Mouse (Mus musculus): ENCODE results near the gene Pde4b. TPM values are rescaled to one million over a fixed set of nuclear protein-coding genes. Genes with fewer than 3 reads are reported as not detected.

Gene Pde4b
- polyA plus RNA-seq, 1 experiment = 14.3 TPM

DNA sequence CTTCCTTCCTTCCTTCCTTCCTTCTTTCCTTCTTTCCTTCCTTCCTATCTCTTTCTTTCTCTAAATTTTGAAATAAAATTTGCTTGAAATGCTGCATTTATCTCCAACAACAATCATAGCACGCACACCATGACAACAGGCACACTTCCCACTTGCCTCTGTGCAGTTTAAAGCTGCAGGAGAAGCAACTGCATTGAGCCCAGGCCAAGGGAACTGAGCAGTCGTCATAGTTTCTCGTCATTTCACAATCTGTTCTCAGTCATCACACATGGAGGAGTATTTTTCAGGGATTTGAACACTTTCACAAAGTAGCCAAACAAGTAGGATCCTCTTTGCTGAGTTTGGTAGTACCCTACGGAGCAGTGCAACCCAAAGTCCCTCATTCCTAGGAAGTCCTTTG is 188.4 kb downstream of the Pde4b start:
- 87% methylated on average over 4 of the region's 4 CpGs for whole genome bisulfite sequencing
- DNase-seq (ENCODE audit: low read depth in 1 of 2, low spot score in 2 of 2) = no peak
- Histone ChIP-seq H3K27me3 (ENCODE audit: control insufficient read depth, insufficient read depth, low read length) (no peaks in the 10 kb centered on the region), H3K4me3 (ENCODE audit: extremely low read depth, insufficient read depth, insufficient read length) (no peak overlapping the region), H3K36me3 (ENCODE audit: control insufficient read depth, insufficient read depth, low read length) (no peaks in the 10 kb centered on the region), H3K27ac (ENCODE audit: insufficient read depth, low read length) (no peak overlapping the region), H3K4me1 (ENCODE audit: control insufficient read depth, insufficient read depth, insufficient read length) (no peaks in the 10 kb centered on the region; the same call in 1 of the 2 replicates)
- TF ChIP-seq POLR2A (IDR thresholded peaks at IDR 0.05; ENCODE audit: low read depth, low read length) (no peak), CTCF (IDR thresholded peaks at IDR 0.05; ENCODE audit: extremely low read depth, insufficient read depth, insufficient read length, insufficient replicate concordance) (no peak)

DNA sequence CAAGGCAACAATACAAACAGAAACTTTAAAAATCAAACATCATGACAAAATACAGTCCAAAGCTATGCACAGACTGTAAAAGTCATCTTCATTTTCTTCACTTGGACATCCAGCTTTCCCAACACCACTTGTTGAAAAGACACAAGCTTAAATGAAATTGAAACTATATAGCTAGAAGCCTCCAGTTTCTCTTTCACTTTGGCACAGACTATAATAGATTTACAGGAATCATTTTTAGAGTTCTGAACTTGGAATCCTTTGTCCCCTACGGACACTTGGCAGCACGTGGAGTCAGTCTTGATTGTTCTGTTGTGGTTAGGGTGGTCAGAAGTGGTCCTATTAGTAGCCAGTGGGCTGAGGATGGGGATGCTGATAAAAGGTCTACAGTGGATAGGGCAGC is 191.6 kb downstream of the Pde4b start:
- Histone ChIP-seq H3K4me1 (ENCODE audit: control insufficient read depth, insufficient read depth, insufficient read length) (no peaks in the 10 kb centered on the region; the same call in 1 of the 2 replicates), H3K27ac (ENCODE audit: insufficient read depth, low read length) (no peak overlapping the region), H3K4me3 (ENCODE audit: extremely low read depth, insufficient read depth, insufficient read length) (no peak overlapping the region), H3K36me3 (ENCODE audit: control insufficient read depth, insufficient read depth, low read length) (no peaks in the 10 kb centered on the region), H3K27me3 (ENCODE audit: control insufficient read depth, insufficient read depth, low read length) (no peaks in the 10 kb centered on the region)
- 65% methylated on average over 2 of the region's 2 CpGs for WGBS
- no peak for DNase-seq (ENCODE audit: low read depth in 1 of 2, low spot score in 2 of 2)
- TF ChIP-seq POLR2A (IDR thresholded peaks at IDR 0.05; ENCODE audit: low read depth, low read length) (no peak), CTCF (IDR thresholded peaks at IDR 0.05; ENCODE audit: extremely low read depth, insufficient read depth, insufficient read length, insufficient replicate concordance) (no peak)

DNA sequence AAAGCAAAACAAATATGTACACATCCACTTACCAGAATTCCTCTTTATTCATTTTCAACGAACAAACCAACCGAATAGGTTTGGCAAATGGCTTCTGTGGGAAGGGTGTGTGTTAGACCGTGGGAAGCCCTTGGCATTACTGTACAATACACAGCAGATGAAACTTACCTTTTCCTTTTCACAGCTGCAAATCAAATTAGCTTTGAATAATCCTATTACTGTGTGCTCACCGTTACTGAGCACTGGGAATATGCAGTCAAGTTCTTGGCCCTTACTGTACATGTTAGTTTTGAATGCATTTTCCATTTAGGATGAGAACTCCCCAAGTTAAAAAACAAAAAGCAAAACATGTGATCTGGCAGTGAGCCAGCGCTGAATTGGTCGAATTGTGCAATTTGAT is 199.8 kb downstream of the Pde4b start:
- Histone ChIP-seq H3K4me3 (ENCODE audit: extremely low read depth, insufficient read depth, insufficient read length) (no peak overlapping the region), H3K27ac (ENCODE audit: insufficient read depth, low read length) (no peak overlapping the region), H3K27me3 (ENCODE audit: control insufficient read depth, insufficient read depth, low read length) (no peaks in the 10 kb centered on the region), H3K36me3 (ENCODE audit: control insufficient read depth, insufficient read depth, low read length) (no peaks in the 10 kb centered on the region), H3K4me1 (ENCODE audit: control insufficient read depth, insufficient read depth, insufficient read length) (no peaks in the 10 kb centered on the region; the same call in 1 of the 2 replicates)
- 80% methylated on average over 6 of the region's 6 CpGs for WGBS
- no peak for DNase-seq (ENCODE audit: low read depth in 1 of 2, low spot score in 2 of 2)
- no peak for TF ChIP-seq POLR2A (IDR thresholded peaks at IDR 0.05; ENCODE audit: low read depth, low read length)
- no peak for TF ChIP-seq CTCF (IDR thresholded peaks at IDR 0.05; ENCODE audit: extremely low read depth, insufficient read depth, insufficient read length, insufficient replicate concordance)

DNA sequence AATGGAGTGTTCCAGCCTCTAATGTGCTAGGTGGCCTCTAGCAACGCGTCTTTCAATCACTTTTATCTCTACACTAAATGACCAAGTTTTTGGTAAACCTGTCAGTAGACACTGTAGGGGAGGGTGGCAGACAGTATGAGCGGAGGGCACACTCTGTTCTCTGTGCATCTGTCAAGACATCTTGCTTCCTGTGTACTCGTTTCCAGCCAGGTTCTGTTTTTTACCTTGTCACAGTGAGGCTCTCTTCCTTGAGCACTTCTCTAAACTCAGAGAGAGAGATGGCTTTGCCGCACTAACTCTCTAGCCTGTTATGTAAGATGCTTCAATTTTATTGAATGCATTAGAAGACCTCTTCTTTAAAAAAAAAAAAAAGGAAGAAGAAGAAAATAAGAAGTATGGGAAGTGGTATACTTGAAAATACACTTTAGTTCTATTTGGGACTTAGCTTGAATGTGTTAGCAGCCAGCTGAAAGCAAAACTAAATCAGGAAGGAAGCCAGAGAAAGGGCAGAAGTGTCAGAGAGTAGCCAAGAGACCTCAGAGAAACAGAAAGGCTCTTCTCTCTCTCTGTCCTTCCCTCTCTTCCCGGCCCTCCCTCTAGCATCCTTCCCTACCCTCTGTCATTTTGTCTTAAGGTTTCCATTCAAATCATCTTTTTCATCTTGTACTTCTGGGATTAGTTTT is 202.8 kb downstream of the Pde4b start:
- TF ChIP-seq POLR2A (IDR thresholded peaks at IDR 0.05; ENCODE audit: low read depth, low read length) = no peak
- no peak for TF ChIP-seq CTCF (IDR thresholded peaks at IDR 0.05; ENCODE audit: extremely low read depth, insufficient read depth, insufficient read length, insufficient replicate concordance)
- no peak for DNase-seq (ENCODE audit: low read depth in 1 of 2, low spot score in 2 of 2)
- H3K4me3 ChIP-seq (ENCODE audit: extremely low read depth, insufficient read depth, insufficient read length) = no peak overlapping the region
- H3K27me3 ChIP-seq (ENCODE audit: control insufficient read depth, insufficient read depth, low read length) = no peaks in the 10 kb centered on the region
- H3K36me3 ChIP-seq (ENCODE audit: control insufficient read depth, insufficient read depth, low read length) = no peaks in the 10 kb centered on the region
- H3K4me1 ChIP-seq (ENCODE audit: control insufficient read depth, insufficient read depth, insufficient read length) = no peaks in the 10 kb centered on the region; the same call in 1 of the 2 replicates
- H3K27ac ChIP-seq (ENCODE audit: insufficient read depth, low read length) = no peak overlapping the region
- WGBS = 16% methylated on average over 6 of the region's 6 CpGs

DNA sequence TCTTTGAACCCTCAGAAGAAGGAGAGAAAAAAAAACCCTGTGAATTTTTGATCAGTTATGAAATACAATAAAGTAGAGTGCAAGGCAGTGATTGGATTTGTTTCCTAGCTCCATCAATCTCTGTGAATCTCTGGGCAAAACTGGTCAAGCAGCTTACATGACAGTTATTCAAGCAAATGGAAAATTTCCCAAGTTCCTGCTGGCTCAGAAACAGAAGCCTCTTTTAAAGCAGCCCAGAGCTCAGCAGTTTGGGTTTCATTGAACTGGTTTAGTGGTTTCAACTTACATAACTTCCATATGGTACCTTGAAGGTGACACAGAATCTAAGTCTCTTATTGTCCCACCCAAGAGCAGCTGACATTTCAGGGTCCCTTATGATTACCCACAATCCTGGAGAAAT is 210.2 kb downstream of the Pde4b start:
- Histone ChIP-seq H3K4me1 (ENCODE audit: control insufficient read depth, insufficient read depth, insufficient read length) (no peaks in the 10 kb centered on the region), H3K27ac (ENCODE audit: insufficient read depth, low read length) (no peak overlapping the region), H3K36me3 (ENCODE audit: control insufficient read depth, insufficient read depth, low read length) (no peaks in the 10 kb centered on the region), H3K4me3 (ENCODE audit: extremely low read depth, insufficient read depth, insufficient read length) (no peak overlapping the region), H3K27me3 (ENCODE audit: control insufficient read depth, insufficient read depth, low read length) (no peaks in the 10 kb centered on the region)
- TF ChIP-seq CTCF (IDR thresholded peaks at IDR 0.05; ENCODE audit: extremely low read depth, insufficient read depth, insufficient read length, insufficient replicate concordance) (no peak), POLR2A (IDR thresholded peaks at IDR 0.05; ENCODE audit: low read depth, low read length) (no peak)
- no peak for DNase-seq (ENCODE audit: low read depth in 1 of 2, low spot score in 2 of 2)

DNA sequence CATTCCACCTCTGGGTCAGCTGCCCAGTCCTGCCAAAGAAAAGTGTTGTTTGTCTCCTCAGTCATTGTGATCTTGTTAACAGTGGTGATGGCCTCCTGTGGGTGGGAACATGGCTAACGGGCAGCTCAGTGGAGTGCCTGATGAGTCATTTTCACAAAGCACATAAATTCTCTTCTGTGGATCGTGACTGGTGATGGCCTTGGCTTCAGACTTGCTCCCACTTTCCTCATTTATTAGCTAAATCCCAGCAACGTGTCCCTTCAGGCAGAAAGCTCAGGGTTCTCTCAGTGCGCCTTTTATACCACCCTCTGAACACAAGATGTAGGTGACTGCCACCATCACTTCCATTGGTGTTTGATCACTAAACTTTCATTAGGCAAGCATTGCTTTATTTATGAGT is 215.2 kb downstream of the Pde4b start:
- TF ChIP-seq POLR2A (IDR thresholded peaks at IDR 0.05; ENCODE audit: low read depth, low read length) (no peak), CTCF (IDR thresholded peaks at IDR 0.05; ENCODE audit: extremely low read depth, insufficient read depth, insufficient read length, insufficient replicate concordance) (no peak)
- Histone ChIP-seq H3K4me3 (ENCODE audit: extremely low read depth, insufficient read depth, insufficient read length) (no peak overlapping the region), H3K36me3 (ENCODE audit: control insufficient read depth, insufficient read depth, low read length) (no peaks in the 10 kb centered on the region), H3K4me1 (ENCODE audit: control insufficient read depth, insufficient read depth, insufficient read length) (no peaks in the 10 kb centered on the region), H3K27me3 (ENCODE audit: control insufficient read depth, insufficient read depth, low read length) (no peaks in the 10 kb centered on the region), H3K27ac (ENCODE audit: insufficient read depth, low read length) (no peak overlapping the region)
- WGBS = 81% methylated on average over 4 of the region's 4 CpGs
- no peak for DNase-seq (ENCODE audit: low read depth in 1 of 2, low spot score in 2 of 2)

DNA sequence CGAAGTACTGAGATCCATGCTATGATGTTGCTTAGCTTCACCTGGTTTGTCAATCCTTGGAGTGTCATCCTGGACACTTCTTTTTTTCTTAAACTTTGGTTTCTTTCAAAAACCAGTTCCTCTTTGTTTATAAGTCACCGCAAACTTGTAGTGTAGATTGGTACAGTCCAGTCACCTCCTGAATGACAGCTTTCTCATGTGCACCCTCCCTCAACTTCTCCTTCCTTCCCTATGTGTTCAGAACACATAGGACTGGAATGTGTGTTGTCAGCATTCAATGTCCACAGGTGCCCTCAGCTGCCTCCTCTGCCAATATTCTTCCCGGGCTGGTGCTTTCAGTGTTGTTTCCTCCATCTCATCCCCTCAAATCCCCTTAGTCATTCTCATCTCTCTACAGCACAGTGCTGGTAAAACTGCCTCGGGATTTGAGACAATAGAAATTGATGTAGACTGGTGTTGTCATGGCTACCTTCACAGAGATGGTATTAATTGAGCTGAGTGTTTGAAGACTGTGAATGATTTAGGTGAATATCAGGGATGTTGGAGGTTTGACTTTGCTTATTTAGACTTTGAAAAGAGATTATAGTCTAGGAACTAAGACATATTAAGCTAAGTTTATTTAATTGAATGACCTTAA is 220.4 kb downstream of the Pde4b start:
- WGBS = 40% methylated on average over 4 of the region's 4 CpGs
- no peak for DNase-seq (ENCODE audit: low read depth in 1 of 2, low spot score in 2 of 2)
- TF ChIP-seq POLR2A (IDR thresholded peaks at IDR 0.05; ENCODE audit: low read depth, low read length) (no peak), CTCF (IDR thresholded peaks at IDR 0.05; ENCODE audit: extremely low read depth, insufficient read depth, insufficient read length, insufficient replicate concordance) (no peak)

More for the DNA sequence above, 220.4 kb downstream of the Pde4b start:
- Histone ChIP-seq H3K27me3 (ENCODE audit: control insufficient read depth, insufficient read depth, low read length) (no peaks in the 10 kb centered on the region), H3K36me3 (ENCODE audit: control insufficient read depth, insufficient read depth, low read length) (no peaks in the 10 kb centered on the region), H3K4me3 (ENCODE audit: extremely low read depth, insufficient read depth, insufficient read length) (no peak overlapping the region), H3K4me1 (ENCODE audit: control insufficient read depth, insufficient read depth, insufficient read length) (no peaks in the 10 kb centered on the region), H3K27ac (ENCODE audit: insufficient read depth, low read length) (no peak overlapping the region)

Data from spleen, adult 2 months (tissue).